Mouse (Mus musculus) erythroblast, embryonic 14.5 days (primary cell): Measurements from ENCODE around the gene Pde8b.

ENCODE experiments used
- GATA1 ChIP-seq: IDR thresholded peaks from 2 replicates; pipeline ENCODE4 v1.6.1; 2012; ENCODE audit warnings: low read length, inconsistent platforms, mixed read lengths
- TAL1 ChIP-seq: IDR thresholded peaks from 3 replicates; pipeline ENCODE4 v1.6.1; 2012; ENCODE audit warnings: low read length, inconsistent platforms, mixed read lengths

DNA sequence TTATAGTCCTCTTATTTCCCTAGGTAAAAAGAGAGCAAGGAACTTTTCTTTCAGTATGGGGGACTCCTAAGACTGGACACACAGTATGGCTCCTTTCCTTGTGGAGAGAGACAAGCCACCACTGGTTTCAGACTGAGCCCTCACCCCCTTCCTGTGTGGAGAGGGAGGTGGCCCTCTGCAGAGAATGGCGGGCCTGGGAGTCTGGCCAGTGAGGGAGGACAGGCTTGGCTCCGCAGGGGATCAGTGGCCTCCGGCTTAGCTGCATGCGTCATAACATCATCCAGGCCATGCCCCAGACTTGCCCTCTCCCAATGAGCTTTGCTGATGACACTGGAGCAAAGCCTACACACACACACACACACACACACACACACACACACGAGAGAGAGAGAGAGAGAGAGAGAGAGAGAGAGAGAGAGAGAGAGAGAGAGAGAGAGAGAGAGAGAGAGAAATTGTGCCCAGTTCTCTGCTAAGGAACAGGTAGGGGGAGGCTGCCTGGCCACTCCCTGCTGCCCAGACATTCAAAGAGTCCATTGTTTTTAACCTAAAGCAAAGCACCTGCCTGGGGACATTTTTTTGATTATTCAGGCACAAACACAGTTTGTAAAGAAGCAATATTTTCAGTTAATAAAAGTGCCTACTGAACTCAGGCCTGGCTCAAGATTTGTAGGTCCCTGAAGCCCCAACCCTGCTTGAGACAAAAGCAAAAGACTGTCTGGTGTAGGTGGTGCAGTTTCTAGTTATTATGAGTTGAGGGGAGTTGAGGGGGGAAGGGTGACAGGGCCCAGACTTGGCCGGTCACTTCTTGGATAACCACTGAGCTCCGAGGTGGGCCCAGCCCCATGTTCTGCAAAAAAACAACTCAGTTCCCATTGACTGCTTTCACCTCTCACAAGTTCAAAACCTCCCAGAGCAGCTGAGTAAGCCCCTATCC is 31.9 kb upstream of the Pde8b start:
- TF ChIP-seq GATA1 (no peak), TAL1 (no peak)
